Mouse (Mus musculus) hindbrain, embryonic 13.5 days (tissue): Measurements from ENCODE around the gene Tap2. TPM values are rescaled to one million over a fixed set of nuclear protein-coding genes. Genes with fewer than 3 reads are reported as not detected.

Experiments
- ATAC-seq: fragments of 200-750 bp; cut with Nextera tagmentation; 2 replicates; pipeline ENCODE4 v1.8.0; 2017; ENCODE audit warnings: moderate TSS enrichment; ENCODE audit not compliant: low FRiP score
- H3K27ac ChIP-seq: fragments of 300-500 bp; sonication (generic); 2 replicates; pipeline ENCODE4 v1.5.1; 2015; ENCODE audit warnings: inconsistent platforms, mild to moderate bottlenecking, moderate library complexity
- H3K27me3 ChIP-seq: fragments of 300-500 bp; sonication (generic); 2 replicates; pipeline ENCODE4 v1.6.1; 2015; ENCODE audit warnings: mild to moderate bottlenecking, inconsistent platforms
- H3K36me3 ChIP-seq: fragments of 300-500 bp; sonication (generic); 2 replicates; pipeline ENCODE4 v1.6.1; 2015; ENCODE audit warnings: mild to moderate bottlenecking, inconsistent platforms
- H3K4me1 ChIP-seq: fragments of 300-500 bp; sonication (generic); replicated peaks from 2 replicates; pipeline ENCODE4 v1.6.1; 2015; ENCODE audit warnings: inconsistent platforms
- H3K4me2 ChIP-seq: fragments of 300-500 bp; sonication (generic); 2 replicates; pipeline ENCODE4 v1.6.1; 2015; ENCODE audit warnings: inconsistent platforms, mild to moderate bottlenecking, moderate library complexity
- H3K4me3 ChIP-seq: fragments of 300-500 bp; sonication (generic); 2 replicates; pipeline ENCODE4 v1.5.1; 2015; ENCODE audit warnings: mild to moderate bottlenecking, inconsistent platforms
- H3K9ac ChIP-seq: fragments of 300-500 bp; sonication (generic); 2 replicates; pipeline ENCODE4 v1.6.1; 2015; ENCODE audit warnings: mild to moderate bottlenecking, inconsistent platforms
- H3K9me3 ChIP-seq: fragments of 300-500 bp; sonication (generic); 2 replicates; pipeline ENCODE4 v1.6.1; 2016; ENCODE audit warnings: inconsistent platforms
- WGBS: fragments of 180-500 bp; shearing (Covaris S2); methylation state at CpG from one replicate; pipeline ENCODE4 v1.1.7; 2015; 5-methylcytosine and 5-hydroxymethylcytosine counted together
- polyA plus RNA-seq: library from polyadenylated mRNA; unstranded; fragments of >200 nt; fragmentation: Nextera tagmentation; extraction: Ambion mirVana; gene quantifications from 2 replicates; pipeline ENCODE4 v1.2.1, GENCODE M21; 2015

The Tap2 gene
- polyA plus RNA-seq, 1 experiment from 2014 or later: 2.1 TPM

GRCm38 (mm10) chr17:34179913-34180859 is 23.1 kb upstream of the Tap2 start:
- Histone ChIP-seq H3K27ac (no peak overlapping the region), H3K9me3 (no peaks in the 10 kb centered on the region), H3K4me3 (no peak overlapping the region), H3K9ac (no peak overlapping the region), H3K36me3 (no peaks in the 10 kb centered on the region), H3K4me1 (no peaks in the 10 kb centered on the region), H3K27me3 (peaks cover 28% of the 10 kb centered on the region), H3K4me2 (no peak overlapping the region)
- ATAC-seq: no peak
- 76% methylated on average over 13 of the region's 13 CpGs for WGBS

- H3K36me3 ChIP-seq: no peaks in the 10 kb centered on the region
- no peak overlapping the region for H3K4me3 ChIP-seq
- H3K4me2 ChIP-seq: no peak overlapping the region
- peaks cover 59% of the 10 kb centered on the region for H3K27me3 ChIP-seq
- no peak for ATAC-seq
- 80% methylated on average over 15 of the region's 15 CpGs for WGBS
- no peaks in the 10 kb centered on the region for H3K9me3 ChIP-seq
- no peak overlapping the region for H3K27ac ChIP-seq
- no peak overlapping the region for H3K9ac ChIP-seq
- H3K4me1 ChIP-seq: peaks cover 20% of the 10 kb centered on the region
These were observed 19.6 kb upstream of the Tap2 start for GRCm38 (mm10) chr17:34183564-34184219.

- H3K27ac ChIP-seq: no peak overlapping the region
- 88% methylated on average over 9 of the region's 9 CpGs for WGBS
- H3K4me1 ChIP-seq: peaks cover 20% of the 10 kb centered on the region
- H3K9me3 ChIP-seq: no peaks in the 10 kb centered on the region
- no peak overlapping the region for H3K4me2 ChIP-seq
- H3K36me3 ChIP-seq: no peaks in the 10 kb centered on the region
- ATAC-seq: no peak
- no peak overlapping the region for H3K4me3 ChIP-seq
- H3K9ac ChIP-seq: no peak overlapping the region
- peaks cover 76% of the 10 kb centered on the region for H3K27me3 ChIP-seq
These were observed 17.8 kb upstream of the Tap2 start for GRCm38 (mm10) chr17:34185526-34185925.

GRCm38 (mm10) chr17:34186885-34187260 is 16.5 kb upstream of the Tap2 start:
- WGBS: 3% methylated on average over 14 of the region's 14 CpGs
- ATAC-seq: peak; percentile 33

GRCm38 (mm10) chr17:34187261-34187916 is 15.9 kb upstream of the Tap2 start, which contains the start of the genes Tap1 and Psmb9:
TSS of gene Tap1 (plus strand) at chr17:34187553.
TSS of gene Psmb9 (minus strand) at chr17:34187764.
- Histone ChIP-seq H3K4me1 (peaks cover 20% of the 10 kb centered on the region), H3K27me3 (peaks cover 93% of the 10 kb centered on the region)
- WGBS: under 1% methylated on average over 46 of the region's 46 CpGs

More at GRCm38 (mm10) chr17:34186885-34187260, 16.5 kb upstream of the Tap2 start:
- no peaks in the 10 kb centered on the region for H3K36me3 ChIP-seq
- peaks cover 89% of the 10 kb centered on the region for H3K27me3 ChIP-seq
- H3K9ac ChIP-seq: peak overlapping the region; percentile 70
- peak overlapping the region; percentile 70 for H3K4me2 ChIP-seq
- H3K27ac ChIP-seq: no peak overlapping the region
- H3K9me3 ChIP-seq: no peaks in the 10 kb centered on the region
- H3K4me1 ChIP-seq: peaks cover 20% of the 10 kb centered on the region
- H3K4me3 ChIP-seq: peak overlapping the region; percentile 42

GRCm38 (mm10) chr17:34188010-34188409 is 15.3 kb upstream of the Tap2 start:
- H3K9ac ChIP-seq: peak overlapping the region; percentile 70
- 2% methylated on average over 20 of the region's 20 CpGs for WGBS
- H3K4me2 ChIP-seq: peak overlapping the region; percentile 70
- peak overlapping the region; percentile 42 for H3K4me3 ChIP-seq
- H3K36me3 ChIP-seq: no peaks in the 10 kb centered on the region
- H3K27ac ChIP-seq: no peak overlapping the region
- peaks cover 97% of the 10 kb centered on the region for H3K27me3 ChIP-seq
- ATAC-seq: no peak
- no peaks in the 10 kb centered on the region for H3K9me3 ChIP-seq
- H3K4me1 ChIP-seq: peaks cover 20% of the 10 kb centered on the region

More at GRCm38 (mm10) chr17:34187261-34187916, 15.9 kb upstream of the Tap2 start, which contains the start of the genes Tap1 and Psmb9:
- Histone ChIP-seq H3K36me3 (no peaks in the 10 kb centered on the region), H3K4me3 (peak within 1 kb of the TSS; percentile 42), H3K9me3 (no peaks in the 10 kb centered on the region), H3K27ac (no peak within 1 kb of the TSS), H3K9ac (peak within 1 kb of the TSS; percentile 70), H3K4me2 (peak within 1 kb of the TSS; percentile 70)
- peak; percentile 93 for ATAC-seq

- no peak for ATAC-seq
- no peak overlapping the region for H3K4me3 ChIP-seq
- H3K27ac ChIP-seq: no peak overlapping the region
- H3K9me3 ChIP-seq: no peaks in the 10 kb centered on the region
- H3K4me1 ChIP-seq: peaks cover 20% of the 10 kb centered on the region
- no peaks in the 10 kb centered on the region for H3K36me3 ChIP-seq
- H3K27me3 ChIP-seq: peaks cover 97% of the 10 kb centered on the region
- H3K4me2 ChIP-seq: no peak overlapping the region
- 76% methylated on average over 6 of the region's 6 CpGs for WGBS
- H3K9ac ChIP-seq: no peak overlapping the region
These were observed 14.3 kb upstream of the Tap2 start for GRCm38 (mm10) chr17:34188986-34189385.

- Histone ChIP-seq H3K4me2 (no peak overlapping the region), H3K9ac (no peak overlapping the region), H3K4me3 (no peak overlapping the region), H3K4me1 (peaks cover 20% of the 10 kb centered on the region), H3K27me3 (peaks cover 98% of the 10 kb centered on the region), H3K36me3 (no peaks in the 10 kb centered on the region), H3K27ac (no peak overlapping the region), H3K9me3 (no peaks in the 10 kb centered on the region)
- 24% methylated on average over 16 of the region's 16 CpGs for WGBS
- ATAC-seq: no peak
These were observed 10.5 kb upstream of the Tap2 start for GRCm38 (mm10) chr17:34192852-34193251.

- peaks cover 21% of the 10 kb centered on the region for H3K4me1 ChIP-seq
- H3K4me2 ChIP-seq: no peak overlapping the region
- H3K9me3 ChIP-seq: no peaks in the 10 kb centered on the region
- no peak overlapping the region for H3K9ac ChIP-seq
- whole genome bisulfite sequencing: 61% methylated on average over 8 of the region's 8 CpGs
- no peak for ATAC-seq
- H3K27ac ChIP-seq: no peak overlapping the region
- no peak overlapping the region for H3K4me3 ChIP-seq
- H3K36me3 ChIP-seq: no peaks in the 10 kb centered on the region
- H3K27me3 ChIP-seq: peaks cover 98% of the 10 kb centered on the region
These were observed 9.9 kb upstream of the Tap2 start for GRCm38 (mm10) chr17:34193468-34193867.

GRCm38 (mm10) chr17:34194723-34195122 is 8.6 kb upstream of the Tap2 start:
- no peak for ATAC-seq
- no peaks in the 10 kb centered on the region for H3K9me3 ChIP-seq
- H3K9ac ChIP-seq: no peak overlapping the region
- H3K4me2 ChIP-seq: no peak overlapping the region
- H3K36me3 ChIP-seq: no peaks in the 10 kb centered on the region
- 86% methylated on average over 4 of the region's 4 CpGs for whole genome bisulfite sequencing
- H3K4me3 ChIP-seq: no peak overlapping the region
- no peak overlapping the region for H3K27ac ChIP-seq
- peaks cover 98% of the 10 kb centered on the region for H3K27me3 ChIP-seq
- H3K4me1 ChIP-seq: peaks cover 21% of the 10 kb centered on the region

GRCm38 (mm10) chr17:34196491-34196890 is 6.8 kb upstream of the Tap2 start:
- WGBS: 38% methylated on average over 11 of the region's 12 CpGs

More at GRCm38 (mm10) chr17:34196491-34196890, 6.8 kb upstream of the Tap2 start:
- Histone ChIP-seq H3K9ac (peak overlapping the region; percentile 24; the same call in 1 of the 2 replicates), H3K9me3 (no peaks in the 10 kb centered on the region), H3K4me3 (0 out of 2 replicates have a peak overlapping the region, but pooled peaks have one; percentile 45), H3K27me3 (peaks cover 98% of the 10 kb centered on the region), H3K4me2 (peak overlapping the region; percentile 76; the same call in 1 of the 2 replicates), H3K36me3 (no peaks in the 10 kb centered on the region), H3K27ac (no peak overlapping the region), H3K4me1 (peaks cover 21% of the 10 kb centered on the region)
- no peak for ATAC-seq
